In the genomic region with DNA sequence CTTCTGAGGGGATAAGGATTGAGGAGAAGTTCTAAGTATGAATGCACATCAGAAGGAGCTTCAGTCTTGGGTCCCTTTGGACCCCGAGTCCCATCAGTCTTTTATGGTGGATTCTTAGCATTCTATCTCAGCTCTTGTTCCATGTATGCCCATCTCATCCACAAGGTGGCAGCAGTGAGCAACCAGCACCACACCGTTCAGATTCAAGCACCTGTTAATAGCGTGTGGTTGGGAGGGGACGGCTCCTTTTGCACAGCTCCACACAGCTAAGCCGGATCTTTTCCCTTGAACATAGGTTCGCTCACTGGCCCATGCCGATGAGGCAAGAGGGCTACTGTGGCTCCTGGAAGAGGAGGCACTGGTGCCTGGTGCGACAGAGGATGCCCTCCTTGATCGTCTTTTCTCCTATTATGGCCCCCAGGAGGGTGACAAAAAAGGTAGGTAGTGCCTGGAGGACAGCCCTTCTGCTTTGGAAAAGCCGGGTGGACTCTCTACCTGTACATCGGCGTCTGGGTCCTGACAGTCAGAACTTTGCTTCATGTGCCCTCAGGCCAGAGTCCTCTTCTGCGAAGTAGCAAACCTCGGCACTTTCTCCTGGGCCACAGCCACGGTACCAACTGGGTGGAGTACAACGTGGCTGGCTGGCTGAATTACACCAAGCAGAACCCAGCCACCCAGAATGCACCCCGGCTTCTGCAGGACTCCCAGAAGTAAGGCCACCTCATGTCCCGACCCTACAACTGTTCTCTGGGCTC, we compare ENCODE assay signal across 8 mouse cellular contexts. TPM values are rescaled to one million over a fixed set of nuclear protein-coding genes. Genes with fewer than 3 reads are reported as not detected.
DNase-seq lines count a peak whose midpoint lies in the region; ATAC-seq and TF ChIP-seq lines count a peak whose summit lies in the region.
"Had no signal": no experiment of that assay in that cellular context is flagged by ENCODE, and none has a peak within 500 bp of the region (broad histone marks: within the 10 kb centered on the region; RNA-seq: fewer than 3 reads in every experiment).

No protein-coding gene starts in this region.

- H3K27ac ChIP-seq in forebrain, embryonic 11.5 days (ENCODE audit: low read depth, low read length) = no peak overlapping the region
- H3K27ac ChIP-seq in midbrain, embryonic 12.5 days (replicated peaks) = no peak overlapping the region
- no peak overlapping the region for H3K27ac ChIP-seq in small intestine, adult 2 months (ENCODE audit: insufficient read depth, low read depth, low read length)
- H3K27ac ChIP-seq: liver, embryonic 15.5 days had no signal

- DNase-seq in NIH3T3 (ENCODE audit: low read depth) = peak; percentile 86
- peak; percentile 65 for DNase-seq in c-Kit-positive CD71-negative TER-119-negative erythroid progenitor cells, embryonic 14.5 days (ENCODE audit: low read depth)
- peak; percentile 91 for DNase-seq in forebrain, embryonic 11.5 days (ENCODE audit: low spot score)
- peak; percentile 84 for DNase-seq in hindlimb bud, embryonic 11.5 days (ENCODE audit: extremely low spot score, low read depth, low spot score)
- peak; percentile 73 to 75 for DNase-seq in left cerebral cortex, adult 18-20 months (ENCODE audit: low spot score in 2 of 2)

- no peak for TF ChIP-seq POLR2A in small intestine, adult 2 months (IDR thresholded peaks at IDR 0.05; ENCODE audit: low read depth, low read length)

- 0 out of 2 replicates have a peak, but pooled peaks have one; percentile 61 for ATAC-seq in forebrain, embryonic 11.5 days (replicated peaks; ENCODE audit: low FRiP score)
- peak; percentile 45; the same call in 1 of the 2 replicates for ATAC-seq in midbrain, embryonic 12.5 days (ENCODE audit: low FRiP score, low read depth)

- TF ChIP-seq CTCF in small intestine, adult 2 months (IDR thresholded peaks at IDR 0.05; ENCODE audit: extremely low read depth, insufficient read length, insufficient replicate concordance, low read depth, low read length) = peak; percentile 91; the same call in 1 of the 2 replicates

- peaks cover 3% of the 10 kb centered on the region; the same call in 1 of the 2 replicates for H3K27me3 ChIP-seq in forebrain, embryonic 11.5 days (ENCODE audit: control insufficient read depth, insufficient read depth, low read length)
- peaks cover 31% of the 10 kb centered on the region for H3K27me3 ChIP-seq in midbrain, embryonic 12.5 days
- H3K27me3 ChIP-seq in small intestine, adult 2 months (ENCODE audit: control insufficient read depth, insufficient read depth, low read length) = no peaks in the 10 kb centered on the region
- H3K27me3 ChIP-seq: liver, embryonic 15.5 days had no signal

- H3K36me3 ChIP-seq in forebrain, embryonic 11.5 days (ENCODE audit: control insufficient read depth, insufficient read depth, low read length) = no peaks in the 10 kb centered on the region
- peaks cover 68% of the 10 kb centered on the region for H3K36me3 ChIP-seq in midbrain, embryonic 12.5 days
- H3K36me3 ChIP-seq in small intestine, adult 2 months (ENCODE audit: control insufficient read depth, insufficient read depth, low read length) = peaks cover 74% of the 10 kb centered on the region

- H3K4me3 ChIP-seq in forebrain, embryonic 11.5 days (ENCODE audit: low read depth, low read length) = no peak overlapping the region
- H3K4me3 ChIP-seq in midbrain, embryonic 12.5 days = no peak overlapping the region
- no peak overlapping the region for H3K4me3 ChIP-seq in small intestine, adult 2 months (ENCODE audit: low read depth, low read length)
- H3K4me3 ChIP-seq: liver, embryonic 15.5 days had no signal

- 52% methylated on average over 18 of the region's 18 CpGs for WGBS in forebrain, embryonic 11.5 days
- 55% methylated on average over 18 of the region's 18 CpGs for WGBS in midbrain, embryonic 12.5 days
- WGBS in small intestine, adult 2 months = 50% methylated on average over 18 of the region's 18 CpGs

- H3K9me3 ChIP-seq in forebrain, embryonic 11.5 days (ENCODE audit: control insufficient read depth, low read length) = no peaks in the 10 kb centered on the region
- H3K9me3 ChIP-seq in midbrain, embryonic 12.5 days = no peaks in the 10 kb centered on the region
- H3K9me3 ChIP-seq: liver, embryonic 15.5 days had no signal

- no peak overlapping the region for H3K4me2 ChIP-seq in forebrain, embryonic 11.5 days (ENCODE audit: low read depth, low read length, severe bottlenecking)
- no peak overlapping the region for H3K4me2 ChIP-seq in midbrain, embryonic 12.5 days (replicated peaks)
- H3K4me2 ChIP-seq: liver, embryonic 15.5 days had no signal

- peaks cover 14% of the 10 kb centered on the region for H3K4me1 ChIP-seq in forebrain, embryonic 11.5 days (replicated peaks; ENCODE audit: control insufficient read depth, insufficient read depth, low read length)
- H3K4me1 ChIP-seq in midbrain, embryonic 12.5 days = peaks cover 40% of the 10 kb centered on the region
- H3K4me1 ChIP-seq in small intestine, adult 2 months (ENCODE audit: control insufficient read depth, insufficient read depth, insufficient read length, low read length) = 0 out of 2 replicates have a peak, but pooled peaks cover 2% of the 10 kb centered on the region
- H3K4me1 ChIP-seq: liver, embryonic 15.5 days had no signal

- no peak overlapping the region for H3K9ac ChIP-seq in forebrain, embryonic 11.5 days (ENCODE audit: low read length)
- H3K9ac ChIP-seq in midbrain, embryonic 12.5 days (replicated peaks) = no peak overlapping the region
- H3K9ac ChIP-seq: liver, embryonic 15.5 days had no signal

RNA-seq across cellular contexts. Expression of gene Gm10277, which starts 39.9 kb away (rescaled TPM):
- polyA plus RNA-seq in forebrain, embryonic 11.5 days (2014; fragmentation: Nextera tagmentation; extraction: Ambion mirVana) = 1.4 and 1.6 TPM in 2 replicates
- not detected for total RNA-seq in left cerebral cortex, adult 18-20 months (2021)
- polyA plus RNA-seq in midbrain, embryonic 12.5 days (2016; fragmentation: Nextera tagmentation; extraction: Ambion mirVana) = 2.2 and 2.8 TPM in 2 replicates
- polyA plus RNA-seq in small intestine, adult 2 months (2012; rRNA removed) = not detected in 2 replicates
